Comparison of ENCODE assay signal across 20 mouse cellular contexts in the genomic region with DNA sequence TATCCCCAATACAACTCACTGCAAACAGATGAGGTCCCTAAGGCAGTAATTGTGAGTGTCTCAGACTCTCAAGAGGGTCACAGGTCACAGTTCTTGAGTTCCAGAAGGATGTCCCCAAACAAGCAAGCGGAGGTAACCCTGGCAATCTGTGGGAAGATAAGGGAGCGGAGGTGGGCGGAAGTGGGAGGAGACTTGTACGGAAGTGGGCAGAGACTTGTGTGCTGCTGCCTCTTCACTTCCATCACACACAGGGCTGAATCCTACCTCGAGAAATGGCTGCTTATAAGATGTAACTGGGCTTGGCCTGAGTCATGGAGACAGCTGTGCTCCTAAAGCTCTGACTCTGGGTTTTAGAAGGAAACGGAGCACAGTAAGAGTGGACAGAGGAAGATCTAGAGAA. TPM values are rescaled to one million over a fixed set of nuclear protein-coding genes. Genes with fewer than 3 reads are reported as not detected.
DNase-seq lines count a peak whose midpoint lies in the region; ATAC-seq lines count a peak whose summit lies in the region.
"Had no signal": no experiment of that assay in that cellular context is flagged by ENCODE, and none has a peak within 500 bp of the region (broad histone marks: within the 10 kb centered on the region; RNA-seq: fewer than 3 reads in every experiment).

No protein-coding gene starts in this region.

- H3K27me3 ChIP-seq in heart, embryonic 12.5 days (replicated peaks) = no peaks in the 10 kb centered on the region
- no peaks in the 10 kb centered on the region for H3K27me3 ChIP-seq in liver, embryonic 15.5 days
- H3K27me3 ChIP-seq in embryonic facial prominence, embryonic 10.5 days (replicated peaks; ENCODE audit: low read depth, poor library complexity, severe bottlenecking) = no peaks in the 10 kb centered on the region
- H3K27me3 ChIP-seq: embryonic facial prominence, embryonic 12.5 days; forebrain, embryonic 12.5 days; limb, embryonic 12.5 days; Patski had no signal

- no peak overlapping the region for H3K4me3 ChIP-seq in heart, embryonic 12.5 days
- no peak overlapping the region for H3K4me3 ChIP-seq in liver, embryonic 15.5 days (replicated peaks)
- H3K4me3 ChIP-seq in embryonic facial prominence, embryonic 10.5 days = no peak overlapping the region
- H3K4me3 ChIP-seq: embryonic facial prominence, embryonic 12.5 days; forebrain, embryonic 12.5 days; hindbrain, embryonic 10.5 days; limb, embryonic 12.5 days; myocyte had no signal

- H3K9me3 ChIP-seq in heart, embryonic 12.5 days (replicated peaks) = no peaks in the 10 kb centered on the region
- no peaks in the 10 kb centered on the region for H3K9me3 ChIP-seq in liver, embryonic 15.5 days (replicated peaks)
- H3K9me3 ChIP-seq in embryonic facial prominence, embryonic 10.5 days = no peaks in the 10 kb centered on the region
- H3K9me3 ChIP-seq: embryonic facial prominence, embryonic 12.5 days; forebrain, embryonic 12.5 days; hindbrain, embryonic 10.5 days; limb, embryonic 12.5 days had no signal

- H3K4me1 ChIP-seq in heart, embryonic 12.5 days (replicated peaks) = 0 out of 2 replicates have a peak, but pooled peaks cover 6% of the 10 kb centered on the region
- peaks cover 15% of the 10 kb centered on the region for H3K4me1 ChIP-seq in liver, embryonic 15.5 days (replicated peaks)
- no peaks in the 10 kb centered on the region; the same call in 1 of the 2 replicates for H3K4me1 ChIP-seq in embryonic facial prominence, embryonic 10.5 days
- H3K4me1 ChIP-seq: embryonic facial prominence, embryonic 12.5 days; forebrain, embryonic 12.5 days; hindbrain, embryonic 10.5 days; limb, embryonic 12.5 days had no signal

- no peaks in the 10 kb centered on the region for H3K36me3 ChIP-seq in heart, embryonic 12.5 days
- no peaks in the 10 kb centered on the region for H3K36me3 ChIP-seq in liver, embryonic 15.5 days (replicated peaks)
- no peaks in the 10 kb centered on the region for H3K36me3 ChIP-seq in embryonic facial prominence, embryonic 10.5 days (replicated peaks)
- H3K36me3 ChIP-seq: embryonic facial prominence, embryonic 12.5 days; forebrain, embryonic 12.5 days; hindbrain, embryonic 10.5 days; limb, embryonic 12.5 days had no signal

- H3K27ac ChIP-seq in heart, embryonic 12.5 days (ENCODE audit: poor library complexity, severe bottlenecking) = no peak overlapping the region
- H3K27ac ChIP-seq in liver, embryonic 15.5 days (replicated peaks) = no peak overlapping the region
- H3K27ac ChIP-seq in embryonic facial prominence, embryonic 10.5 days (replicated peaks) = no peak overlapping the region
- H3K27ac ChIP-seq: embryonic facial prominence, embryonic 12.5 days; forebrain, embryonic 12.5 days; hindbrain, embryonic 10.5 days; limb, embryonic 12.5 days; stomach, postnatal 0 days had no signal

- no peak for ATAC-seq in heart, embryonic 12.5 days (ENCODE audit: insufficient number of reproducible peaks, low FRiP score)
- no peak for ATAC-seq in liver, embryonic 15.5 days (ENCODE audit: insufficient read depth)
- ATAC-seq: Patski had no signal

- no peak overlapping the region for H3K9ac ChIP-seq in heart, embryonic 12.5 days
- no peak overlapping the region for H3K9ac ChIP-seq in liver, embryonic 15.5 days
- H3K9ac ChIP-seq: embryonic facial prominence, embryonic 12.5 days; forebrain, embryonic 12.5 days; limb, embryonic 12.5 days had no signal

- DNase-seq in heart, adult 11 months = no peak
- DNase-seq in 416B (ENCODE audit: low read depth) = peak; percentile 34
- peak; percentile 15 for DNase-seq in c-Kit-positive CD71-positive TER-119-negative erythroid progenitor cells, embryonic 14.5 days (ENCODE audit: low read depth)
- DNase-seq in layer of hippocampus, adult 9-10 months (ENCODE audit: low spot score) = no peak
- DNase-seq in embryonic facial prominence, embryonic 10.5 days (ENCODE audit: low spot score) = no peak
- no peak for DNase-seq in spleen, adult 18-20 months
- DNase-seq: adrenal gland, postnatal 25 days; cerebellum, adult 8-10 months; gastrocnemius, postnatal 10 days; kidney, adult 9 months; layer of hippocampus, adult 9-11 months had no signal

- 38% methylated on average over 6 of the region's 6 CpGs for WGBS in heart, embryonic 12.5 days
- WGBS in liver, embryonic 15.5 days (ENCODE audit: insufficient replicate concordance) = 18% methylated on average over 6 of the region's 6 CpGs
- WGBS in embryonic facial prominence, embryonic 10.5 days = 59% methylated on average over 6 of the region's 6 CpGs

- H3K4me2 ChIP-seq in heart, embryonic 12.5 days = peak overlapping the region; percentile 10
- H3K4me2 ChIP-seq in liver, embryonic 15.5 days = peak overlapping the region; percentile 29; the same call in 1 of the 2 replicates
- H3K4me2 ChIP-seq: embryonic facial prominence, embryonic 12.5 days; forebrain, embryonic 12.5 days; limb, embryonic 12.5 days had no signal

RNA-seq across cellular contexts. Expression of a gene that starts 22.4 kb away (rescaled TPM):
- 0.06 and 0.24 TPM in 2 replicates for polyA plus RNA-seq in heart, embryonic 12.5 days (2016; fragmentation: Nextera tagmentation; extraction: Ambion mirVana)
- polyA plus RNA-seq in liver, embryonic 15.5 days (2015; fragmentation: Nextera tagmentation; extraction: Ambion mirVana) = 0.38 and 0.48 TPM in 2 replicates
- 0.40 and 0.49 TPM in 2 replicates for polyA plus RNA-seq in embryonic facial prominence, embryonic 10.5 days (2016; fragmentation: Nextera tagmentation; extraction: Ambion mirVana)

Comparison
In these comparisons a context has a peak if more than half of its experiments do, and no peak if none do; other contexts are left out.
1. DNase-seq: peak in 416B (single experiment) and c-Kit-positive CD71-positive TER-119-negative erythroid progenitor cells, embryonic 14.5 days (single experiment); none in heart, adult 11 months (single experiment), layer of hippocampus, adult 9-10 months (single experiment), embryonic facial prominence, embryonic 10.5 days (single experiment) and spleen, adult 18-20 months (0 of 2).